Mouse (Mus musculus) cerebellum, adult 2 months (tissue): ENCODE measurements around the gene Tnfrsf23. TPM values are rescaled to one million over a fixed set of nuclear protein-coding genes. Genes with fewer than 3 reads are reported as not detected.

ENCODE experiments used
- DNase-seq, 2 experiments: peaks; one replicate each; pipeline ENCODE4 v3.0.0; 2021
- H3K27ac ChIP-seq: fragments of 200-500 bp; 2 replicates; pipeline ENCODE4 v1.5.1; 2012; ENCODE audit warnings: low read length, control low read depth, inconsistent platforms; ENCODE audit not compliant: insufficient read depth
- H3K27me3 ChIP-seq: fragments of 200-500 bp; 2 replicates; pipeline ENCODE4 v1.6.1; 2012; ENCODE audit warnings: inconsistent platforms, mild to moderate bottlenecking, low read length, moderate library complexity; ENCODE audit not compliant: control insufficient read depth, insufficient read depth
- H3K4me1 ChIP-seq: fragments of 200-500 bp; 2 replicates; pipeline ENCODE4 v1.6.1; 2011; ENCODE audit warnings: low read length; ENCODE audit not compliant: control insufficient read depth, insufficient read depth
- H3K4me3 ChIP-seq: fragments of 200-500 bp; replicated peaks from 2 replicates; pipeline ENCODE3; 2011; ENCODE audit warnings: mild to moderate bottlenecking, low read depth, low read length, control low read depth; ENCODE audit not compliant: insufficient read depth
- CTCF ChIP-seq: fragments of 200-500 bp; IDR thresholded peaks from 2 replicates; pipeline ENCODE4 v1.5.1; 2011; ENCODE audit warnings: low read depth, mild to moderate bottlenecking, control low read depth, low read length, moderate library complexity, borderline replicate concordance; ENCODE audit not compliant: insufficient read depth
- POLR2A ChIP-seq: fragments of 200-500 bp; IDR thresholded peaks from 2 replicates; pipeline ENCODE4 v1.6.1; 2011; ENCODE audit warnings: low read length, control low read depth, borderline replicate concordance; ENCODE audit not compliant: insufficient read depth
- WGBS: fragments of 180-500 bp; shearing (Covaris S2); methylation state at CpG from one replicate; pipeline ENCODE4 v1.1.7; 2018; 5-methylcytosine and 5-hydroxymethylcytosine counted together
- polyA plus RNA-seq: library from polyadenylated mRNA; depleted of rRNA; stranded (reverse); fragments of >200 nt; gene quantifications from 2 replicates; pipeline ENCODE4 v1.2.3, GENCODE M21; 2012; rRNA removed

Gene Tnfrsf23
- 1.5 and 3.1 TPM in 2 replicates for polyA plus RNA-seq

- WGBS = 5% methylated on average over 35 of the region's 35 CpGs
- peak; percentile 21 to 40 for DNase-seq
- Histone ChIP-seq H3K27me3 (0 out of 2 replicates have a peak, but pooled peaks cover 2% of the 10 kb centered on the region), H3K27ac (no peak within 1 kb of the TSS), H3K4me1 (no peaks in the 10 kb centered on the region), H3K4me3 (peak within 1 kb of the TSS; percentile 12)
- TF ChIP-seq CTCF (no peak), POLR2A (no peak)
Observed at GRCm38 (mm10) chr7:143685359-143686067, at the start of gene Tnfrsf23. Gene Tnfrsf23, minus strand, starts transcription at chr7:143685872.

- H3K27ac ChIP-seq = no peak overlapping the region
- H3K4me1 ChIP-seq = no peaks in the 10 kb centered on the region
- no peak for DNase-seq
- H3K4me3 ChIP-seq = no peak overlapping the region
- WGBS = 72% methylated on average over 4 of the region's 4 CpGs
- no peaks in the 10 kb centered on the region for H3K27me3 ChIP-seq
- TF ChIP-seq POLR2A = no peak
- TF ChIP-seq CTCF = no peak
Observed at GRCm38 (mm10) chr7:143733746-143734145, 48.1 kb upstream of the Tnfrsf23 start.

GRCm38 (mm10) chr7:143729886-143730285 lies 44.2 kb upstream of the Tnfrsf23 start:
- Histone ChIP-seq H3K27ac (no peak overlapping the region), H3K4me3 (no peak overlapping the region), H3K4me1 (no peaks in the 10 kb centered on the region), H3K27me3 (no peaks in the 10 kb centered on the region)
- no peak for DNase-seq
- TF ChIP-seq CTCF = no peak
- no peak for TF ChIP-seq POLR2A
- WGBS = 78% methylated on average over 10 of the region's 10 CpGs

- no peak overlapping the region for H3K27ac ChIP-seq
- no peak for TF ChIP-seq CTCF
- no peak for TF ChIP-seq POLR2A
- no peaks in the 10 kb centered on the region for H3K27me3 ChIP-seq
- WGBS = 96% methylated on average over 4 of the region's 4 CpGs
- H3K4me1 ChIP-seq = peaks cover 2% of the 10 kb centered on the region; the same call in 1 of the 2 replicates
- no peak overlapping the region for H3K4me3 ChIP-seq
- no peak for DNase-seq
Observed at GRCm38 (mm10) chr7:143726396-143726795, 40.7 kb upstream of the Tnfrsf23 start.

GRCm38 (mm10) chr7:143723841-143724240 lies 38.2 kb upstream of the Tnfrsf23 start:
- peaks cover 2% of the 10 kb centered on the region; the same call in 1 of the 2 replicates for H3K4me1 ChIP-seq
- no peak for DNase-seq

GRCm38 (mm10) chr7:143722646-143723045 lies 37.0 kb upstream of the Tnfrsf23 start:
- H3K27me3 ChIP-seq = no peaks in the 10 kb centered on the region
- H3K27ac ChIP-seq = no peak overlapping the region
- WGBS = 40% methylated on average over 5 of the region's 5 CpGs
- TF ChIP-seq POLR2A (no peak), CTCF (no peak)
- no peak for DNase-seq
- no peak overlapping the region for H3K4me3 ChIP-seq
- H3K4me1 ChIP-seq = peaks cover 2% of the 10 kb centered on the region; the same call in 1 of the 2 replicates

More at GRCm38 (mm10) chr7:143723841-143724240, 38.2 kb upstream of the Tnfrsf23 start:
- no peaks in the 10 kb centered on the region for H3K27me3 ChIP-seq
- no peak overlapping the region for H3K27ac ChIP-seq
- H3K4me3 ChIP-seq = no peak overlapping the region
- 96% methylated on average over 4 of the region's 4 CpGs for WGBS
- TF ChIP-seq CTCF (no peak), POLR2A (no peak)

- DNase-seq = no peak
- Histone ChIP-seq H3K27me3 (no peaks in the 10 kb centered on the region), H3K4me1 (peaks cover 2% of the 10 kb centered on the region; the same call in 1 of the 2 replicates), H3K27ac (no peak overlapping the region), H3K4me3 (no peak overlapping the region)
- TF ChIP-seq CTCF (no peak), POLR2A (no peak)
- WGBS = 71% methylated on average over 1 of the region's 1 CpGs
Observed at GRCm38 (mm10) chr7:143717811-143718210, 32.1 kb upstream of the Tnfrsf23 start.

- no peaks in the 10 kb centered on the region for H3K4me1 ChIP-seq
- no peak for DNase-seq
- H3K4me3 ChIP-seq = no peak overlapping the region
- 69% methylated on average over 4 of the region's 4 CpGs for WGBS
- H3K27me3 ChIP-seq = no peaks in the 10 kb centered on the region
- no peak overlapping the region for H3K27ac ChIP-seq
- no peak for TF ChIP-seq CTCF
- TF ChIP-seq POLR2A = no peak
Observed at GRCm38 (mm10) chr7:143713421-143713820, 27.7 kb upstream of the Tnfrsf23 start.
